Comparison of ENCODE assay signal across 14 mouse cellular contexts in the genomic region with DNA sequence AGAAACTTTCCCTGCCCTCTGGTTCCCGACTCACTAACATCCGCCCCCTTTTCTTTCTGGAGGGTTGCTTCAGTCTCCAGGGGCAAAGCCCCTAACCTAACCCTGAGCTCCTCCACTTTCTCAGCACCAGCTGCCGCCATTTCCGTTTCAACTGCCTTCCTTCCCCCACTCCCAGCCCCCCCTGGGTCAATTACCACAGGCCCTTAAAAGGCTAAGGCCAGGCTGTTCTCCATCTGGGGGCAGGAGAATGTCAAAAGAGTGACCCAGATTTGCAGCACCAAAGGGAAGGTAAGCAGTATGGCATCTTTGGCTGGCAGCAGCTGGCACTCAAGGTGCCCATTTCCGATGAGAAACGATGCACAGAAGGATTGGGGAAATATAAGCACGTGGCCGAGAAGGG. TPM values are rescaled to one million over a fixed set of nuclear protein-coding genes. Genes with fewer than 3 reads are reported as not detected.
DNase-seq lines count a peak whose midpoint lies in the region; ATAC-seq and TF ChIP-seq lines count a peak whose summit lies in the region.
"Had no signal": no experiment of that assay in that cellular context is flagged by ENCODE, and none has a peak within 500 bp of the region (broad histone marks: within the 10 kb centered on the region; RNA-seq: fewer than 3 reads in every experiment).

No protein-coding gene starts in this region.

- peak overlapping the region; percentile 50 for H3K27ac ChIP-seq in hindbrain, embryonic 10.5 days
- H3K27ac ChIP-seq in hindbrain, embryonic 12.5 days: no peak overlapping the region
- H3K27ac ChIP-seq in embryonic facial prominence, embryonic 14.5 days (replicated peaks; ENCODE audit: low read depth, low read length): no peak overlapping the region
- peak overlapping the region; percentile 15; the same call in 1 of the 2 replicates for H3K27ac ChIP-seq in thymus, adult 2 months (ENCODE audit: control insufficient read depth, insufficient read depth, low read length)
- H3K27ac ChIP-seq: forebrain, embryonic 13.5 days; kidney, postnatal 0 days had no signal

- no peak for ATAC-seq in hindbrain, embryonic 12.5 days (ENCODE audit: low FRiP score)
- no peak for ATAC-seq in embryonic facial prominence, embryonic 14.5 days (ENCODE audit: low read depth)
- ATAC-seq: forebrain, embryonic 13.5 days; inflammation-experienced regulatory T-cells, adult 6 months had no signal

- no peaks in the 10 kb centered on the region for H3K9me3 ChIP-seq in hindbrain, embryonic 10.5 days
- H3K9me3 ChIP-seq in hindbrain, embryonic 12.5 days (replicated peaks): no peaks in the 10 kb centered on the region
- no peaks in the 10 kb centered on the region for H3K9me3 ChIP-seq in embryonic facial prominence, embryonic 14.5 days (ENCODE audit: control insufficient read depth, low read length)
- H3K9me3 ChIP-seq: forebrain, embryonic 13.5 days had no signal

- DNase-seq in cerebellum, adult 9-11 months: peak; percentile 28
- no peak for DNase-seq in cerebellum, adult 11 months
- DNase-seq in hindbrain, embryonic 10.5 days (ENCODE audit: low spot score): peak; percentile 41
- no peak for DNase-seq in embryonic facial prominence, embryonic 14.5 days (ENCODE audit: low spot score)
- DNase-seq in thymus, adult 2 months: peak; percentile 49
- DNase-seq in layer of hippocampus, adult 11-12 months (ENCODE audit: low spot score): no peak
- DNase-seq in adrenal gland, adult (ENCODE audit: inconsistent age in 2 of 2, low spot score in 1 of 2): no peak
- DNase-seq: gastrocnemius, postnatal 10 days; liver; lung, embryonic 14.5 days had no signal

- TF ChIP-seq CTCF in thymus, adult 2 months (IDR thresholded peaks at IDR 0.05; ENCODE audit: borderline replicate concordance, control insufficient read depth, extremely low read depth, insufficient read depth, low read length, poor library complexity): no peak

- H3K9ac ChIP-seq in hindbrain, embryonic 12.5 days: no peak overlapping the region
- peak overlapping the region; percentile 37; the same call in 1 of the 2 replicates for H3K9ac ChIP-seq in embryonic facial prominence, embryonic 14.5 days (ENCODE audit: low read depth, low read length)
- H3K9ac ChIP-seq: forebrain, embryonic 13.5 days; lung, embryonic 14.5 days had no signal

- peaks cover 32% of the 10 kb centered on the region for H3K36me3 ChIP-seq in hindbrain, embryonic 10.5 days
- peaks cover 27% of the 10 kb centered on the region for H3K36me3 ChIP-seq in hindbrain, embryonic 12.5 days
- H3K36me3 ChIP-seq in embryonic facial prominence, embryonic 14.5 days (ENCODE audit: control insufficient read depth, insufficient read depth, low read length): peaks cover 35% of the 10 kb centered on the region
- H3K36me3 ChIP-seq in thymus, adult 2 months (ENCODE audit: control insufficient read depth, insufficient read depth, low read length): peaks cover 3% of the 10 kb centered on the region; the same call in 1 of the 2 replicates

- no peaks in the 10 kb centered on the region for H3K27me3 ChIP-seq in hindbrain, embryonic 10.5 days (ENCODE audit: insufficient read depth, poor library complexity, severe bottlenecking)
- no peaks in the 10 kb centered on the region for H3K27me3 ChIP-seq in hindbrain, embryonic 12.5 days
- H3K27me3 ChIP-seq in embryonic facial prominence, embryonic 14.5 days (replicated peaks; ENCODE audit: control insufficient read depth, insufficient read depth, low read length): no peaks in the 10 kb centered on the region
- H3K27me3 ChIP-seq in thymus, adult 2 months (ENCODE audit: control insufficient read depth, insufficient read depth, low read length): no peaks in the 10 kb centered on the region
- H3K27me3 ChIP-seq: forebrain, embryonic 13.5 days had no signal

- peaks cover 13% of the 10 kb centered on the region for H3K4me1 ChIP-seq in hindbrain, embryonic 10.5 days (replicated peaks)
- peaks cover 6% of the 10 kb centered on the region for H3K4me1 ChIP-seq in hindbrain, embryonic 12.5 days
- no peaks in the 10 kb centered on the region; the same call in 1 of the 2 replicates for H3K4me1 ChIP-seq in embryonic facial prominence, embryonic 14.5 days (ENCODE audit: control insufficient read depth, insufficient read depth, low read length)
- peaks cover 18% of the 10 kb centered on the region for H3K4me1 ChIP-seq in thymus, adult 2 months (replicated peaks; ENCODE audit: control insufficient read depth, insufficient read depth, low read length)

- WGBS in hindbrain, embryonic 10.5 days: 57% methylated on average over 8 of the region's 8 CpGs
- 46% methylated on average over 8 of the region's 8 CpGs for WGBS in hindbrain, embryonic 12.5 days
- 34% methylated on average over 8 of the region's 8 CpGs for WGBS in embryonic facial prominence, embryonic 14.5 days
- 7% methylated on average over 8 of the region's 8 CpGs for WGBS in thymus, adult 2 months

- no peak overlapping the region for H3K4me2 ChIP-seq in hindbrain, embryonic 12.5 days (replicated peaks)
- no peak overlapping the region for H3K4me2 ChIP-seq in embryonic facial prominence, embryonic 14.5 days (ENCODE audit: low read depth, low read length)
- H3K4me2 ChIP-seq: forebrain, embryonic 13.5 days; lung, embryonic 14.5 days had no signal

- no peak overlapping the region for H3K4me3 ChIP-seq in hindbrain, embryonic 10.5 days
- no peak overlapping the region for H3K4me3 ChIP-seq in hindbrain, embryonic 12.5 days
- H3K4me3 ChIP-seq in embryonic facial prominence, embryonic 14.5 days (ENCODE audit: low read depth, low read length): no peak overlapping the region
- no peak overlapping the region for H3K4me3 ChIP-seq in thymus, adult 2 months (ENCODE audit: control insufficient read depth, insufficient read depth, low read length)
- H3K4me3 ChIP-seq: forebrain, embryonic 13.5 days had no signal

- no peak for TF ChIP-seq POLR2A in thymus, adult 2 months (IDR thresholded peaks at IDR 0.05; ENCODE audit: control insufficient read depth, extremely low read depth, insufficient read depth, low read length, poor library complexity)

RNA-seq across cellular contexts. Expression of gene Sec31a, which starts 57.7 kb away (rescaled TPM):
- 108 and 114 TPM in 2 replicates for polyA plus RNA-seq in hindbrain, embryonic 10.5 days (2016; fragmentation: Nextera tagmentation; extraction: Ambion mirVana)
- 128 and 141 TPM in 2 replicates for polyA plus RNA-seq in hindbrain, embryonic 12.5 days (2016; fragmentation: Nextera tagmentation; extraction: Ambion mirVana)
- polyA plus RNA-seq in embryonic facial prominence, embryonic 14.5 days (2014; fragmentation: Nextera tagmentation; extraction: Ambion mirVana): 245 and 247 TPM in 2 replicates
- polyA plus RNA-seq in thymus, adult 2 months (2012; rRNA removed): 222 and 264 TPM in 2 replicates

Comparison
In these comparisons a context has a peak if more than half of its experiments do, and no peak if none do; other contexts are left out.
1. DNase-seq: peak in cerebellum, adult 9-11 months (single experiment), hindbrain, embryonic 10.5 days (single experiment) and thymus, adult 2 months (single experiment); none in cerebellum, adult 11 months (single experiment), embryonic facial prominence, embryonic 14.5 days (single experiment), layer of hippocampus, adult 11-12 months (single experiment) and adrenal gland, adult (0 of 2).
2. H3K27ac ChIP-seq: peak in hindbrain, embryonic 10.5 days (single experiment) and thymus, adult 2 months (single experiment); none in hindbrain, embryonic 12.5 days (single experiment) and embryonic facial prominence, embryonic 14.5 days (single experiment).